ENCODE assay signal across 8 mouse cellular contexts in the genomic region with DNA sequence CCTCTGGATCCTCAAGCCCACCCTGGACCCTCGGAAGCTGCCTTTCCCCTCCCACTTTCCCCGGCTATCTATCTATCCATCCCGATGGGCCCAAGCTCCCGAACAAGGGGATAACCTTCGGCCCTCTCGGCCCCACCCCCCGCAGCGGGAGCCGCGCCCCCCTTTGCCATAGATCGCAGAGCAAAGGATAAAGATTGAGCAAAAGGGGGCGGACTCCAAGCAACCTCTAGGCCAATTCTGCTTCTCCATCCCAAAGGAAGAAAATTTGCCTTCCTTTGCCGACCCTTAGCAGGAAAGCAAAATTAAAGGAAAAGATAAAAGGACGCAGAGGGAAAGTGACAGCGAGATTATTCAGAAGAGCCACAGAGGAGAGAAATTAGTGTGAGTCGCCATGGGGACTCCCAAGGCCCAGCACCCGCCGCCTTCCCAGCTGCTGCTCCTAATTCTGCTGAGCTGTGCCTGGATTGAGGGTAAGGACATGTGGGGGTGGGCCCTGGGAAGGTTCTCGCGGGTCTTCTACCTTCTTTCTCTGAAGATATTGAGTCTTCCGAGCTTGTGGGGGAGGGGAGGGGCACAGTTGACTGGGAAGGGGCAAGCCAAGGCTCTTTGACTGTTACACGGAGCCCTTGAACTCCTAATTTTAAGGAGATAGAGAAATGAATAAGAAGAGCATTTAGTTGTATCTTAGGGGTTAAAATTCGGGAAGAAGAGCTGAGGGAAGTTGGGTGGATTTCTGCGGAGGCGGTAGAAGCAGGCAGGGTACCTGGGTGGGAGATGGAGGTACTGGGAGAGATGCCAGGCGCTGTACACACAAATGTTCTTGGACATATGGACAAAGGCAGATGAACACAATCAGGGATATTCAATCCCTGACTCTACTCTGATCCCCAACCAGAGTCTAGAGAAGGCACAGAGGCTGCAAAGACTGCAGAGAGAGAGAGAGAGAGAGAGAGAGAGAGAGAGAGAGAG. TPM values are rescaled to one million over a fixed set of nuclear protein-coding genes. Genes with fewer than 3 reads are reported as not detected.
A peak's percentile ranks its signal among the peaks of the same experiment; 100 is the strongest.
DNase-seq lines count a peak whose midpoint lies in the region; ATAC-seq and TF ChIP-seq lines count a peak whose summit lies in the region.

No protein-coding gene starts in this region.

- WGBS in embryonic facial prominence, embryonic 12.5 days = 6% methylated on average over 26 of the region's 26 CpGs
- 6% methylated on average over 26 of the region's 26 CpGs for WGBS in lung, postnatal 0 days

- H3K27me3 ChIP-seq in embryonic facial prominence, embryonic 12.5 days = peaks cover 39% of the 10 kb centered on the region
- H3K27me3 ChIP-seq in lung, postnatal 0 days (replicated peaks; ENCODE audit: insufficient read depth, low read length) = peaks cover 13% of the 10 kb centered on the region

- TF ChIP-seq EP300 in lung, postnatal 0 days (IDR thresholded peaks at IDR 0.05) = no peak

- ATAC-seq in embryonic facial prominence, embryonic 12.5 days (ENCODE audit: insufficient number of reproducible peaks, insufficient read depth, low FRiP score, low TSS enrichment) = no peak
- ATAC-seq in lung, postnatal 0 days = no peak

- intact Hi-C loops in left cerebral cortex, postnatal 14 days (cut with DNase I) = loop anchor here (5.0 kb wide), 1 partner anchor 69 kb away; the partner anchor contains the start of gene Taok2
- intact Hi-C loops in left cerebral cortex, postnatal 36 days (cut with DNase I) = loop anchor here (2.0 to 5.0 kb wide), 3 partner anchors 24 to 69 kb away; partner anchors contain the start of genes Cdipt, Pagr1a, Pagr1b and Taok2
- intact Hi-C loops in left cerebral cortex, postnatal 4 days (cut with DNase I) = no loop called here

- no peak overlapping the region for H3K27ac ChIP-seq in embryonic facial prominence, embryonic 12.5 days
- no peak overlapping the region for H3K27ac ChIP-seq in lung, postnatal 0 days (ENCODE audit: low read length)

- H3K4me2 ChIP-seq in embryonic facial prominence, embryonic 12.5 days (replicated peaks) = peak overlapping the region; percentile 98
- no peak overlapping the region for H3K4me2 ChIP-seq in lung, postnatal 0 days (replicated peaks; ENCODE audit: low read depth, low read length)

- peaks cover 10% of the 10 kb centered on the region; the same call in 1 of the 2 replicates for H3K4me1 ChIP-seq in embryonic facial prominence, embryonic 12.5 days
- peaks cover 5% of the 10 kb centered on the region; the same call in 1 of the 2 replicates for H3K4me1 ChIP-seq in lung, postnatal 0 days (ENCODE audit: insufficient read depth, low read depth, low read length)

- no peaks in the 10 kb centered on the region for H3K9me3 ChIP-seq in embryonic facial prominence, embryonic 12.5 days
- no peaks in the 10 kb centered on the region for H3K9me3 ChIP-seq in lung, postnatal 0 days (ENCODE audit: low read length)

- 0 out of 2 replicates have a peak overlapping the region, but pooled peaks have one; percentile 1 for H3K9ac ChIP-seq in embryonic facial prominence, embryonic 12.5 days
- no peak overlapping the region for H3K9ac ChIP-seq in lung, postnatal 0 days (replicated peaks; ENCODE audit: low read depth)

- peak; percentile 46 to 57 for DNase-seq in left cerebral cortex, postnatal 14 days (ENCODE audit: low spot score in 2 of 2)
- no peak for DNase-seq in left cerebral cortex, postnatal 36 days (ENCODE audit: low spot score in 2 of 2)
- peak; percentile 56 for DNase-seq in left cerebral cortex, postnatal 4 days
- peak; percentile 59 to 65 for DNase-seq in right cerebral cortex, postnatal 10 days (ENCODE audit: low spot score in 2 of 2)
- no peak for DNase-seq in ovary, postnatal 10 days (ENCODE audit: low spot score)
- no peak for DNase-seq in spleen, postnatal 36 days (ENCODE audit: low spot score in 2 of 2)
- DNase-seq in lung, postnatal 0 days (ENCODE audit: low spot score) = no peak

- no peak for TF ChIP-seq CTCF in lung, postnatal 0 days (IDR thresholded peaks at IDR 0.05)

- no peaks in the 10 kb centered on the region for H3K36me3 ChIP-seq in embryonic facial prominence, embryonic 12.5 days
- no peaks in the 10 kb centered on the region for H3K36me3 ChIP-seq in lung, postnatal 0 days (ENCODE audit: insufficient read depth, low read length)

- peak overlapping the region; percentile 42 for H3K4me3 ChIP-seq in embryonic facial prominence, embryonic 12.5 days
- H3K4me3 ChIP-seq in lung, postnatal 0 days (ENCODE audit: low read depth, low read length) = no peak overlapping the region

RNA-seq across cellular contexts. Expression of gene Sez6l2, which starts 0.6 kb away (rescaled TPM):
- 100 to 1,000 TPM; 335 to 339 TPM for total RNA-seq in left cerebral cortex, postnatal 14 days (2021)
- 100 to 1,000 TPM; 413 to 414 TPM for total RNA-seq in left cerebral cortex, postnatal 36 days (2021)
- 0.97 and 1.8 TPM in 2 replicates for polyA plus RNA-seq in embryonic facial prominence, embryonic 12.5 days (2016; fragmentation: Nextera tagmentation; extraction: Ambion mirVana)
- total RNA-seq in left cerebral cortex, postnatal 4 days (2021) = 100 to 1,000 TPM; 214 to 235 TPM
- 1.7 and 3.0 TPM in 2 replicates for polyA plus RNA-seq in lung, postnatal 0 days (2015; fragmentation: Nextera tagmentation; extraction: Ambion mirVana)

RNA-seq across cellular contexts. Expression of gene Asphd1, which starts 1.5 kb away (rescaled TPM):
- total RNA-seq in left cerebral cortex, postnatal 14 days (2021) = 10 to 100 TPM; 49.1 to 52.0 TPM
- total RNA-seq in left cerebral cortex, postnatal 36 days (2021) = 10 to 100 TPM; 47.2 to 53.0 TPM
- 0.55 and 0.77 TPM in 2 replicates for polyA plus RNA-seq in embryonic facial prominence, embryonic 12.5 days (2016; fragmentation: Nextera tagmentation; extraction: Ambion mirVana)
- 10 to 100 TPM; 26.5 to 31.9 TPM for total RNA-seq in left cerebral cortex, postnatal 4 days (2021)
- polyA plus RNA-seq in lung, postnatal 0 days (2015; fragmentation: Nextera tagmentation; extraction: Ambion mirVana) = not detected in 2 replicates

RNA-seq across cellular contexts. Expression of gene Kctd13, which starts 22.3 kb away (rescaled TPM):
- 100 to 1,000 TPM; 144 to 151 TPM for total RNA-seq in left cerebral cortex, postnatal 14 days (2021)
- total RNA-seq in left cerebral cortex, postnatal 36 days (2021) = 100 to 1,000 TPM; 149 to 167 TPM
- polyA plus RNA-seq in embryonic facial prominence, embryonic 12.5 days (2016; fragmentation: Nextera tagmentation; extraction: Ambion mirVana) = 20.6 and 25.0 TPM in 2 replicates
- total RNA-seq in left cerebral cortex, postnatal 4 days (2021) = 100 to 1,000 TPM; 151 to 167 TPM
- 12.1 and 14.9 TPM in 2 replicates for polyA plus RNA-seq in lung, postnatal 0 days (2015; fragmentation: Nextera tagmentation; extraction: Ambion mirVana)

RNA-seq across cellular contexts. Expression of gene Cdipt, which starts 24.8 kb away (rescaled TPM):
- total RNA-seq in left cerebral cortex, postnatal 14 days (2021) = 100 to 1,000 TPM; 187 to 196 TPM
- total RNA-seq in left cerebral cortex, postnatal 36 days (2021) = 100 to 1,000 TPM; 182 to 199 TPM
- polyA plus RNA-seq in embryonic facial prominence, embryonic 12.5 days (2016; fragmentation: Nextera tagmentation; extraction: Ambion mirVana) = 88.0 and 94.0 TPM in 2 replicates
- 100 to 1,000 TPM in 1 of 2 experiments, 10 to 100 TPM in 1; 92.7 to 104 TPM for total RNA-seq in left cerebral cortex, postnatal 4 days (2021)
- polyA plus RNA-seq in lung, postnatal 0 days (2015; fragmentation: Nextera tagmentation; extraction: Ambion mirVana) = 164 and 173 TPM in 2 replicates

RNA-seq across cellular contexts. Expression of gene Cdiptos, which starts 25.0 kb away (rescaled TPM):
- total RNA-seq in left cerebral cortex, postnatal 14 days (2021) = under 1 TPM in 1 of 2 experiments, not detected in 1; 0.42 TPM
- total RNA-seq in left cerebral cortex, postnatal 36 days (2021) = not detected
- 0.53 and 1.6 TPM in 2 replicates for polyA plus RNA-seq in embryonic facial prominence, embryonic 12.5 days (2016; fragmentation: Nextera tagmentation; extraction: Ambion mirVana)
- total RNA-seq in left cerebral cortex, postnatal 4 days (2021) = not detected
- polyA plus RNA-seq in lung, postnatal 0 days (2015; fragmentation: Nextera tagmentation; extraction: Ambion mirVana) = 3.0 and 3.3 TPM in 2 replicates

Comparison
In these comparisons a context has a peak if more than half of its experiments do, and no peak if none do; other contexts are left out.
1. DNase-seq: peak in left cerebral cortex, postnatal 14 days (2 of 2), left cerebral cortex, postnatal 4 days (single experiment) and right cerebral cortex, postnatal 10 days (2 of 2); none in left cerebral cortex, postnatal 36 days (0 of 2), ovary, postnatal 10 days (single experiment), spleen, postnatal 36 days (0 of 2) and lung, postnatal 0 days (single experiment).